Mouse (Mus musculus) heart, embryonic 14.5 days (tissue): ENCODE data around the gene Eif5a2. TPM values are rescaled to one million over a fixed set of nuclear protein-coding genes. Genes with fewer than 3 reads are reported as not detected.

ENCODE experiments used
- ATAC-seq: fragments of 200-750 bp; cut with Nextera tagmentation; 2 replicates; pipeline ENCODE4 v1.8.0; 2017; ENCODE audit warnings: low read depth, moderate TSS enrichment; ENCODE audit not compliant: insufficient number of reproducible peaks, insufficient read depth, low FRiP score
- H3K27ac ChIP-seq, 2 experiments: fragments of 200-500 bp in 1 of 2; fragments of 300-500 bp in 1 of 2; sonication (generic) in 1 of 2; replicated peaks in 1 of 2; 2 replicates each; pipeline ENCODE4 v1.5.1; 2012 to 2014; ENCODE audit warnings: low read depth in 2 of 2, low read length in 2 of 2, control low read depth in 1 of 2, mild to moderate bottlenecking in 1 of 2, mixed read lengths in 1 of 2; ENCODE audit not compliant: control insufficient read depth in 1 of 2, insufficient read depth in 1 of 2
- H3K27me3 ChIP-seq: fragments of 300-500 bp; sonication (generic); 2 replicates; pipeline ENCODE4 v1.6.1; 2014; ENCODE audit warnings: mild to moderate bottlenecking, low read length, control low read depth; ENCODE audit not compliant: control insufficient read depth, insufficient read depth
- H3K36me3 ChIP-seq: fragments of 300-500 bp; sonication (generic); 2 replicates; pipeline ENCODE4 v1.6.1; 2014; ENCODE audit warnings: mild to moderate bottlenecking, control low read depth, low read length, mixed read lengths; ENCODE audit not compliant: control insufficient read depth, insufficient read depth
- H3K4me1 ChIP-seq, 2 experiments: fragments of 200-500 bp in 1 of 2; fragments of 300-500 bp in 1 of 2; sonication (generic) in 1 of 2; 2 replicates each; pipeline ENCODE4 v1.6.1; 2012 to 2014; ENCODE audit warnings: low read length in 2 of 2, control low read depth in 1 of 2, mixed read lengths in 1 of 2; ENCODE audit not compliant: control insufficient read depth in 2 of 2, insufficient read depth in 2 of 2
- H3K4me2 ChIP-seq: fragments of 300-500 bp; sonication (generic); 2 replicates; pipeline ENCODE4 v1.6.1; 2014; ENCODE audit warnings: mild to moderate bottlenecking, low read length
- H3K4me3 ChIP-seq, 2 experiments: fragments of 200-500 bp in 1 of 2; fragments of 300-500 bp in 1 of 2; sonication (generic) in 1 of 2; 2 replicates each; pipeline ENCODE4 v1.5.1; 2012 to 2014; ENCODE audit warnings: low read length in 2 of 2, mild to moderate bottlenecking in 2 of 2, control low read depth in 1 of 2, low read depth in 1 of 2, moderate library complexity in 1 of 2; ENCODE audit not compliant: control insufficient read depth in 1 of 2, insufficient read depth in 1 of 2
- H3K9ac ChIP-seq: fragments of 300-500 bp; sonication (generic); 2 replicates; pipeline ENCODE4 v1.6.1; 2014; ENCODE audit warnings: mild to moderate bottlenecking, low read length
- H3K9me3 ChIP-seq: fragments of 300-500 bp; sonication (generic); 2 replicates; pipeline ENCODE4 v1.6.1; 2016; ENCODE audit warnings: low read length, control low read depth; ENCODE audit not compliant: control insufficient read depth
- WGBS: fragments of 180-500 bp; shearing (Covaris S2); extraction: QIAGEN DNeasy Blood & Tissue Kit; methylation state at CpG from one replicate; pipeline ENCODE4 v1.1.7; 2014; 5-methylcytosine and 5-hydroxymethylcytosine counted together
- polyA plus RNA-seq: library from polyadenylated mRNA; unstranded; fragments of >200 nt; fragmentation: Nextera tagmentation; extraction: Ambion mirVana; gene quantifications from 2 replicates; pipeline ENCODE4 v1.2.1, GENCODE M21; 2014

The Eif5a2 gene
- polyA plus RNA-seq, 1 experiment from 2014 or later, result 12.7 TPM

GRCm38 (mm10) chr3:28811441-28811840 is 30.4 kb downstream of the Eif5a2 start:
- Histone ChIP-seq H3K4me2 (no peak overlapping the region), H3K4me1 (0 out of 4 replicates have a peak, but pooled peaks cover 0 to 3% of the 10 kb centered on the region in 2 experiments), H3K36me3 (peaks cover 32% of the 10 kb centered on the region), H3K27ac (no peak overlapping the region), H3K9me3 (no peaks in the 10 kb centered on the region), H3K9ac (no peak overlapping the region), H3K27me3 (no peaks in the 10 kb centered on the region), H3K4me3 (no peak overlapping the region)
- ATAC-seq, result no peak
- WGBS, result 64% methylated on average over 4 of the region's 4 CpGs

GRCm38 (mm10) chr3:28814361-28814760 is 33.3 kb downstream of the Eif5a2 start:
- Histone ChIP-seq H3K9ac (no peak overlapping the region), H3K27me3 (no peaks in the 10 kb centered on the region), H3K36me3 (peaks cover 5% of the 10 kb centered on the region; the same call in 1 of the 2 replicates), H3K9me3 (no peaks in the 10 kb centered on the region), H3K27ac (no peak overlapping the region), H3K4me2 (no peak overlapping the region), H3K4me1 (no peaks in the 10 kb centered on the region), H3K4me3 (no peak overlapping the region)
- ATAC-seq, result no peak
- WGBS, result 6% methylated on average over 4 of the region's 4 CpGs

- Histone ChIP-seq H3K4me3 (no peak overlapping the region), H3K9me3 (no peaks in the 10 kb centered on the region), H3K4me1 (no peaks in the 10 kb centered on the region), H3K9ac (no peak overlapping the region), H3K36me3 (no peaks in the 10 kb centered on the region), H3K27me3 (no peaks in the 10 kb centered on the region), H3K4me2 (no peak overlapping the region), H3K27ac (no peak overlapping the region)
- ATAC-seq, result no peak
- WGBS, result 66% methylated on average over 4 of the region's 4 CpGs
Measured at GRCm38 (mm10) chr3:28816010-28816540, 35.0 kb downstream of the Eif5a2 start.

DNA sequence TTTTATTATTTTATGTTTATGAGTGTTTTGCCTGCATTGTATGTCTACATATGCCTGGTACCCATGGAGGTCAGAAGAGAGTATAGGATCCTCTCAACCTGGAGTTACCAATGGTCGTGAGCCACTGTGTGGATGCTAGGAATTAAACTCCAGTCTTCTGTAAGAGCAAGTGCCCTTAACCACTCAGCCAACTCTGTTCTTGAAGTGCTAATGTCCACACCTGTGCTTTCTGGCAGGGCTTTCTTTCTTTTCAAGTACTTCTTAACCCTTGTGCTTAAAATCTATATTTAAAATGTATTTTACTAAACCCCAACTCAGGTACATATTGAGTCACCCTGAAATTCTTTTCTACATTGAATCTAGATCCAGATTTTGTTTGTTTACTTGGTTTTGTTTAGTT is 45.2 kb downstream of the Eif5a2 start:
- Histone ChIP-seq H3K4me3 (no peak overlapping the region), H3K9me3 (peaks cover 3% of the 10 kb centered on the region; the same call in 1 of the 2 replicates), H3K36me3 (no peaks in the 10 kb centered on the region), H3K27ac (no peak overlapping the region), H3K4me2 (no peak overlapping the region), H3K4me1 (no peaks in the 10 kb centered on the region), H3K9ac (no peak overlapping the region), H3K27me3 (no peaks in the 10 kb centered on the region)
- ATAC-seq, result no peak
- WGBS, result 73% methylated on average over 1 of the region's 1 CpGs

GRCm38 (mm10) chr3:28827605-28828004 is 46.5 kb downstream of the Eif5a2 start:
- Histone ChIP-seq H3K27ac (no peak overlapping the region), H3K27me3 (no peaks in the 10 kb centered on the region), H3K9me3 (peaks cover 3% of the 10 kb centered on the region; the same call in 1 of the 2 replicates), H3K4me3 (no peak overlapping the region), H3K4me2 (no peak overlapping the region), H3K36me3 (no peaks in the 10 kb centered on the region), H3K9ac (no peak overlapping the region), H3K4me1 (no peaks in the 10 kb centered on the region)
- WGBS, result 82% methylated on average over 2 of the region's 2 CpGs
- ATAC-seq, result no peak

DNA sequence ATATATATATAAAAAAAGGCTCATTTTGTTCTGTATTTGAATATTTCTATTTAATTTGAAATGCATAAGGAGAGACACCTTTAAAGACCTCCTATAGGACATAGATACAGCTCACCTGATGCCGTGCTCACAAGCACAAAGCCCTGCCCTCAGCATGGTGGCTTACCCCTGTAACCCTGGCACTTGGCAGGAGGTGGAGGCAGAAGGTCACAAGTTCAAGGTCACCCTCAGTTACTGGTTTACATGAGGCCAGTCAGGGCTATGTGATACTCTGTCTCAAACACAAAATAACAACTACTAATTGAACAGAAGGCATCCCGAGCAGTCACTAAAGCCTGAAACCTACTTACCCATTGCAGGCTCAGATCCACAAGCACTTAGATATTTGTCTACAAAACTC is 48.4 kb downstream of the Eif5a2 start:
- 96% methylated on average over 2 of the region's 2 CpGs for WGBS
- no peaks in the 10 kb centered on the region for H3K27me3 ChIP-seq
- H3K4me3 ChIP-seq, result no peak overlapping the region
- H3K36me3 ChIP-seq, result no peaks in the 10 kb centered on the region
- no peak for ATAC-seq
- H3K9ac ChIP-seq, result no peak overlapping the region
- no peak overlapping the region for H3K27ac ChIP-seq
- no peaks in the 10 kb centered on the region for H3K9me3 ChIP-seq
- no peak overlapping the region for H3K4me2 ChIP-seq
- no peaks in the 10 kb centered on the region for H3K4me1 ChIP-seq

- ATAC-seq, result no peak
- peaks cover 0 to 3% of the 10 kb centered on the region in 2 experiments; a peak in 2 of 4 replicates for H3K4me1 ChIP-seq
Measured at GRCm38 (mm10) chr3:28836796-28837371, 55.8 kb downstream of the Eif5a2 start.

More at GRCm38 (mm10) chr3:28836796-28837371, 55.8 kb downstream of the Eif5a2 start:
- Histone ChIP-seq H3K4me3 (no peak overlapping the region), H3K27ac (no peak overlapping the region), H3K9ac (no peak overlapping the region), H3K27me3 (no peaks in the 10 kb centered on the region), H3K36me3 (no peaks in the 10 kb centered on the region), H3K9me3 (no peaks in the 10 kb centered on the region), H3K4me2 (no peak overlapping the region)
- 75% methylated on average over 2 of the region's 2 CpGs for WGBS
